In genomic region chr4:108696934-108697333, GRCm38 (mm10) we compare ENCODE assay signal across 9 mouse cellular contexts. TPM values are rescaled to one million over a fixed set of nuclear protein-coding genes. Genes with fewer than 3 reads are reported as not detected.
DNase-seq lines count a peak whose midpoint lies in the region; ATAC-seq and TF ChIP-seq lines count a peak whose summit lies in the region.
"Had no signal": no experiment of that assay in that cellular context is flagged by ENCODE, and none has a peak within 500 bp of the region (broad histone marks: within the 10 kb centered on the region; RNA-seq: fewer than 3 reads in every experiment).

No protein-coding gene starts in this region.

- intact Hi-C loops in gastrocnemius, adult 2 months (cut with DNase I), result loop anchor here (1.0 kb wide), 1 partner anchor 83 kb away; the partner anchor contains the start of gene Zfyve9

- TF ChIP-seq EP300 in stomach, postnatal 0 days (optimal IDR thresholded peaks at IDR 0.05), result no peak

- no peak for ATAC-seq in stomach, postnatal 0 days (ENCODE audit: low FRiP score, low TSS enrichment)

- no peak overlapping the region for H3K27ac ChIP-seq in gastrocnemius, adult 2 months
- H3K27ac ChIP-seq in stomach, postnatal 0 days (replicated peaks), result no peak overlapping the region

- no peaks in the 10 kb centered on the region for H3K36me3 ChIP-seq in stomach, postnatal 0 days (ENCODE audit: control insufficient read depth, insufficient read depth, low read length)

- WGBS in stomach, postnatal 0 days, result 50% methylated on average over 3 of the region's 3 CpGs

- DNase-seq in gastrocnemius, adult 2 months, result peak; percentile 36
- DNase-seq in gastrocnemius, postnatal 25 days, result no peak
- DNase-seq in right cerebral cortex, postnatal 4 days, result peak; percentile 4
- DNase-seq in right cerebral cortex, adult 18-20 months, result no peak
- peak; percentile 64 for DNase-seq in embryo, embryonic 10.5 days (ENCODE audit: low spot score)
- DNase-seq in kidney, postnatal 4 days, result peak; percentile 32 to 53
- peak; percentile 28 for DNase-seq in stomach, postnatal 0 days (ENCODE audit: low spot score)
- no peak for DNase-seq in frontal cortex, postnatal 25 days (ENCODE audit: low spot score in 2 of 2)

- H3K9ac ChIP-seq in stomach, postnatal 0 days (ENCODE audit: low read length), result no peak overlapping the region

- H3K9me3 ChIP-seq in stomach, postnatal 0 days (ENCODE audit: control insufficient read depth, low read length), result no peaks in the 10 kb centered on the region

- TF ChIP-seq CTCF in gastrocnemius, adult 2 months (IDR thresholded peaks at IDR 0.05), result peak; percentile 85
- peak; percentile 87 for TF ChIP-seq CTCF in stomach, postnatal 0 days (IDR thresholded peaks at IDR 0.05; ENCODE audit: low read depth)

- no peaks in the 10 kb centered on the region for H3K4me1 ChIP-seq in stomach, postnatal 0 days (replicated peaks; ENCODE audit: control insufficient read depth, insufficient read depth)

- H3K4me3 ChIP-seq in gastrocnemius, adult 2 months, result no peak overlapping the region
- no peak overlapping the region for H3K4me3 ChIP-seq in stomach, postnatal 0 days (ENCODE audit: low read depth, low read length)

- H3K4me2 ChIP-seq in stomach, postnatal 0 days (replicated peaks; ENCODE audit: low read depth), result no peak overlapping the region

- no peaks in the 10 kb centered on the region for H3K27me3 ChIP-seq in stomach, postnatal 0 days (ENCODE audit: control insufficient read depth, insufficient read depth, low read length)

RNA-seq across cellular contexts. Expression of gene 3110021N24Rik, which starts 22.5 kb away (rescaled TPM):
- under 1 TPM; 0.79 to 0.86 TPM for total RNA-seq in gastrocnemius, adult 2 months (2021)
- 1 to 10 TPM in 1 of 2 experiments, under 1 TPM in 1; 0.59 to 1.2 TPM for total RNA-seq in gastrocnemius, postnatal 25 days (2021)
- 0.99 and 1.1 TPM in 2 replicates for polyA plus RNA-seq in stomach, postnatal 0 days (2015; fragmentation: Nextera tagmentation; extraction: Ambion mirVana)
- polyA plus RNA-seq: spleen, adult 2 months had no signal

Comparison
In these comparisons a context has a peak if more than half of its experiments do, and no peak if none do; other contexts are left out.
1. DNase-seq: peak in gastrocnemius, adult 2 months (single experiment), right cerebral cortex, postnatal 4 days (single experiment), embryo, embryonic 10.5 days (single experiment), kidney, postnatal 4 days (2 of 2) and stomach, postnatal 0 days (single experiment); none in gastrocnemius, postnatal 25 days (single experiment), right cerebral cortex, adult 18-20 months (single experiment) and frontal cortex, postnatal 25 days (0 of 2).